Mouse (Mus musculus) lung, postnatal 36 days (tissue): ENCODE measurements at regions not wholly inside any gene's neighbourhood (a gene's known extent, or its start where the extent isn't known, plus 50 kb on each side); places are given as distances from the start of the nearest gene placed in this dataset.

Experiments used
- DNase-seq: peaks from one replicate; pipeline ENCODE4 v3.0.0; 2022; ENCODE audit warnings: mixed read lengths

DNA sequence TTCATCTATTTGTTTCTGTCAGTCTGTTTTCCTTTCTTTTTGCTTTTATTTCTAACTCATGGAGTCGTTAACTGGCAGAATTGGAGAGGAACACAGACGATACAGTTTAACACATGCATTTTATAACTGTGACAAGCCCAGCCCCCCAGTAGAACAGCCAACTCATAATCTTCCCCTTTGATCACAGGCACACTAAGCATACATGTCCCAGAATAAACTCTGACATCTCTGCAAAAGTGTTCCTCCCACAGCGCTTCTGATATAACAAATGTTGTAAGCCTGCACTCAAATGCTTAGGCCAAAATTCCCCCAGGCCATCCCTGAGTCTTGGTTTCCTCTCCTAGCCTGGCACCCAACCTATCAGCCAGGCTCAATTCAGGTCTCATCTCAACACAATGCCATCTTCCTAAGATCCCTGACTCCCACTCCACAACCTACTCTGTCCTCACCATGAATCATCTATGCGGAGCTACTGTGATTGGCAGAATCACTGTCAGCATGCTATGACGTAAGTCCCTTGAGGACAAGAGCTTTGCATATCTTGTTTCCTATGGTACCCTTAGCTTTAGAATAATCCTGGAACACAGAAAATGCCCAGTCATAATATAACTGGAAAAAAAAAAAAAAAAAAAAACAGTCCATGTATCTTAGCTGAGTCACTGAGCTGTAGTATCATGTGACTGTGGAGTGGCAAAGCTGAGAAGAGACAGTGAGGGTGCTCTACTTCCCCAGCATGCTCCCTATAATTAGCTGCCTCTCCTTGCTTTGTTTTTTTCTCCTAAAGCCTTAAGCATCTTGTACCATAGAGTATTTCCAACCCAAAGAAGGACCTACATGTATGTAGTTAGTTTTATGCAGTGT, 146.7 kb downstream of the Plk2 start:
- no peak for DNase-seq

DNA sequence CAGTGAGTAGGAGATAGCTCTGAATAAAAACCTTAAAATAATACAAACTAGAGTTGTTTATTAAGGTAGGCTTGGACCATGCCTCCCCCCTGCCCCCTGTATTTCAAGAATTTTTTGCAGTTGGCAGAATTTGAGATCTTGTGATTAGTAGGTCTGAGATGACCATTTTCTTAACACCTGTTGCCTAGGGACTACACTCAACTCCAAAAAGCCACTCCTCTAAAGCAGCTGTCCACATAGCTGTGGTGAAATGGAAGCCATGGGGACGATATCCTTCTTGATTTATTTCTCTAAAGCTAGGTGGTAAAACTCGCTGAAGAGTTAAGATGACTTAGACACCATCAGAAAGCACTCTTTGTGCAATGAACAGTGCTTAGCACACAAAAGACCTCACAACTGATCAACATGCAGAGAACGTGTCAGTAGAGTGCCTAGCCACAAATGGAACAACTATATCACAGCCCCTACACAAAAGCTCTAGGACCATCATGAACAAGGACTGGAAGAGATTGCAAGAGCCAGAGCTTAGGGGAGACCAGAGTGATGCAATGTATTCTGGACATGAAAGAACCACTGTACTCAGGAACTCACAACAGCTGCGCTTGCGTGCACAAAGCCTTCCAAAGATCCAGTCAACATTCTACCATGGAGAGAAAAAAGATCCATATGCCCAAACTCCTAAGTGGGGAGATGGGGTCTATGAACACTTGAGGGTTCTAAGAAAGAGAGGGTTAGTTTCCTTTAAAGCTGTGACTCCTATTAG, 147.6 kb downstream of the Plk2 start:
- no peak for DNase-seq

DNA sequence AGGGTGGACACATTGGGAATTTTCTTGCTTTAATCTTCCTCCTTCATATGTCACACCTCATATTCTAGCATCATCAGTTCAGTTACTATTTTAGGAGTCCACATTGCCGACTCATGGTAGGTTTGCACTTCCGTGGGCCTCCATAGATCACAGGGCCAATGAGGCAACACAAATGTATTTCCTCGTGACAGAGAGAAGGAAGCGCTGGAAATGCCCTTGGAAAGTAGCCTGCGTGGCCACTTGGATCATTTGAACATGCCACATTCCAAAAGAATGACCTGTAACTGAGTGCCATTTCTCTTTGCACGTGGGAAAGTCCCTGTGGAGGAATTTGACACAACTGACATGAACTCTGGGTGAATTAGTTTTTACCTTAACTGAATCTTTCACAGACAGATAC, 150.6 kb downstream of the Plk2 start:
- DNase-seq: peak; percentile 42

DNA sequence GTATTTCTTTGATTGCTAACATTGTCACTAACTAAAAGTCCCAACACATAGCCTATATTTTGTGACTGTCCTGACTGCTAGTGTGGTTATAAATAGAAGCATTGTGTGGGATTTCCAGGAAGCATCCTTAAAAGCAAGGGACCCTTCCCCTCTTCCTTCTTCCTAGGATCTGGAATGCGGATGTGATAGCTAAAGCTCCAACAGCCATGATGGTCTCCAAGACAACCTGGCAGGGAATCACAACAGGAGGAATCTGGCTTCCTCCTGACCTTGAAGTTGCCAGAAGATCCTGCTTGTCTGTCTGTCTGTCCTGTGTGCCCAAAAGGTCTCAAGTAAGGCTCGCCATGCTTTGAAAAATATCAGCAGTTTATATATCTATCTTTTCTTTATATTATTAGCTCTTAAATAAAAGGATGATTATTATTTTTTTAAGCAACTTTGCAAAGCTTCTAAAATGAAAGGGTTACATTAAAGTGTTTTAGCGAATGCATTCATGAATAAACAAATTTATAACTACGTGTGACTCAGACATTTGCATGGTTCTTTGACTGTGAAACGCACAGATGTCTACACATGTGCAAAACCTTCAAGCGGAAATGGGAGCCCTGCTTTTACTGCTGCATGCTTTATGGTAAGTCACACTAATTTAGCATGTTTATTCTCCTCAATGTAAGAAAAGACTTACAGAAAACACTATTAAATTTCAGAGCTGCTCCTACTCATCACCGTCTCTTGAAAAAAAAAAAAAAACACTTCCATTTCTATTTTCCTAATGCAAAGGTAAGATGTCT, 160.9 kb downstream of the Plk2 start:
- DNase-seq: no peak

DNA sequence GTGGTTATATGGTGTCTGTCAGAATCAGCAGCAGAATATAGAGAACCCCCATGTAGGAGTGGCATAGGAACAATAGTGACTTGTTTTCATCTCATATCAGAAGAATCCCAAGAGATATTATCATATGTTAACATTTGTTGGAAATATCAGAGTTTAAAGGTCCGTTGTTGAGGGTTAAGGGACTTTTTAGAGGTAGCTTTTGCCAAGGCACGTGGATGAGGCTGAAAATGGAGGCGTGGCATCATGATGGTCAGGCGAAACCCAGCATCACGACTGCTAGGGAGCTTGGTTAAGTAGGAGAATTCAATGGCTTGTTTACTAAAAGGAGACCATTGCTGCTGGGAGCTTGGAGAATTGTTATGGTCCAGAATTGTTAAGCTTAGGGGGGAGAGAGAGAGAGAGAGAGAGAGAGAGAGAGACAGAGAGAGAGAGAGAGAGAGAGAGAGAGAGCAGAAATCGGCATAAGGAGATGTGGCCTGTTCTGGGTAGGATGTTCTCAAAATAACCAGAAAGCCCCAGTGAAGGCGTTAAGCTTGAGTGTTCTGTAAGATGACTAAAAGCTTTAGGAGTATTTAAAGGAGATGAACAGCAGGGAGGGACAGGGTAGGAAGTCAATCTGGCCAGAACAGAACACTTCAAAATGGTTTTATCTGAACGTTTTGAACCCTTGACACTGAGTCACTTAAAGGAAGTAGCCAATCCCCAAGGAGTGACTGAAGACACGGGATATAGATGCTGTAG, 161.7 kb downstream of the Plk2 start:
- no peak for DNase-seq

DNA sequence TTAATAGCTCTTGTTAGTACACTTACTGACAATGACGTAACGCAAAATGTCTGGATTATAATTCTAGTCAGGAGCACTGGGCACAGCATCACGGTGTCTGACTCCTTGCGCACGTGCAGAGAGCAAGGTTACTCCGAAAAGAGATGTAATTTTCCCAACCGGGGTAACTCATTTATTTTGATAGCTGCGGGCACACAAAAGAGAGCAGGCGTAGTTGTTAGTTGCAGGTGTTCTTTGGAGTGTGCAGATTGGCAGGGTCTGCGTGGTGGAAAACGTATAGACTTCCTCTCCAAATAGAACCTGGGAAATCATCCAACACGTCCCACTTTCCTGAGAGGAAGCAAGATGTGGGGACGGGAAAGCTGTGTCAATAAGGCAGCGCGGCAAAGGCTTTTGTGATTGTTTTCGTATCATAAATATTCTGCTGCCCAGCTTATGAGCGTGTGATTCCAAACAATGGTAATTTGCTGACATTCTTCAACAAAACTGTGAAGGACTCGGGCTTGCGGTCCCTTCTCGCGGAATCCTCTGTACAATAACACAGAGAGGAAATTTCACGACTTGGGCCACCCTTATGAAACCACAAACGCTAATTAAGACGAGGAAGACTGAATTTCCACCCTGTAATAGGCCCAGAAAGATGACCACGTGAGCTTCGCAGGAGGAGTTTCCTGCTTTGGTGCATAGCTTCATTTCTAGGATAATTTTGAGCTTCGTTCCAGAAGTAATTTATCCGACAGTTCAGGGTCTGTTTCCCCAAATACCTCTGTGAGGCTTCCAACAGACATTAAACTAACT, 163.3 kb downstream of the Plk2 start:
- peak; percentile 39 for DNase-seq

DNA sequence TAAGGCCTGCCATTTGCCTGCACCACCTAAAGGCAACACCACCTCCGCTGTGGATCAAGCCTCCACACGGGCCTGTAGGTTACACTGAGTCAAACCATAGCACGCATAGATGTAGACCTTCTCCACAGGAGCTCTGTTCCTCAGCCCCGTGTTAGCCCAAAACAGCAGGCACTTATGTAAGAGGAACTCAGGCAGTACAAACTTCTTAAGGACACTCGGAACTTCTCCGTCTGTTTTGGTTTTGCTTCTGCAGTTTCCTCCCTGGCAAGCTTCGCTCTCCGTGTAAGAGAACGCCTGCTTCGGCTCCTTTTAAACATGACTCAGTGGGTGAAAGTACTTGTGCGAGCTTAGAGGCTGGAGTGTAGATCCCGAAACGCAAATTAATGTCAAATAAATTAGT, 165.7 kb downstream of the Plk2 start:
- DNase-seq: peak; percentile 75

DNA sequence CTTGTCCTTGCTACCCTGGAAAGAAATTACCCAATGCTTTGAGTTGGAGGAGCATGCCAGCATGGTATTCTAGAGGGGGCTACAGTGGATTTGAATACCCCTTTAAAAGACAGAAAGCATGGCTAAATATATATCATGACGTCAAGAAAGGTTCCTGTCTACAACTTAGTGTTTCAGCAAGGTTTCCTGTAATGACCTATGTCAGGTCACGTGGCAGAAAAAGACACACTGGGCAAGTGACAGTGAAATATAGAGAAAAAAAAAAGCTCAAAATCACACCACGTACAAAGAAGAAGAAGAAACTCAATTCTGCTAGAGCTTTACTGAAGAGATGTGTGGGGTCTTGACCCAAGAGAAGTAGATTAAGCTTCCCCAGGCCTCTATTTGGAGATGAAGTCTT, 167.7 kb downstream of the Plk2 start:
- DNase-seq: no peak

DNA sequence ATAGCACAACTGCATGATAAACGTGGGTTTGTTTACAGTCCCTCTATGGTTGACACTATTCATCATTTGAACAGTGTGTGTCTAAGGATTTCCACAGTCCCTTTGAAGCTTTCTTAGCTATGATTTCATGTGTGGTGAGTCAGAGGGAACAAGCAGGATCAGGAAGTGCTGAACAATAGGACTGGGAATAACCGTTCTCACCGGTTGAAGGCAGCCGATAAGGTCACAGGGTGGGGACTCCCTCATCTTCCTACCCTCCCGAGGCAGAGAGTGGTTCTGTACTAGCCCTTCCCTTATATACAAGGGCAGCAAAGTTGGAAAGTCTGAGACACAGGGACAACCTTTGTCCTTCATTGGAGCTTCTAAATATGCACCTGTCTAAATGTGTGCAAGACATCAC, 168.1 kb downstream of the Plk2 start:
- DNase-seq: peak; percentile 79

DNA sequence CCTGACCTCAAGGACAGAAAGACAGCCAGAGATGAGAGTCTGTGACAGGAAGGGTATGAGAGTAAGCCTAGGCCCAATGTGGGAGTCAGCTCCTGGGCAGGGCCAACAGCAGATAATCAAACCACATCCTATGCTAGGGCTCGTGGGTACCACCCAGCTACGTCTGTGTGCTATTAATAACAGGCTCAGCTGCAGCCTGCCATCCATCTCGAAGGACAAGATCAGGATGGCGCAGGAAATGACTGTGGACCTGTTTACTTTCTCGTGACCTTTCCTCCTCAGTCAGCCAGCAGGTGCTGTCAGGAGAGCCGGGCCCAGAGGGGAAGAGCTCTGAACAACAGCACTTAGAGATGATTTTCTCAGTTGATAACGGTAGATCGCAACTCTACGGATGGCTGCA, 169.1 kb downstream of the Plk2 start:
- DNase-seq: peak; percentile 80

DNA sequence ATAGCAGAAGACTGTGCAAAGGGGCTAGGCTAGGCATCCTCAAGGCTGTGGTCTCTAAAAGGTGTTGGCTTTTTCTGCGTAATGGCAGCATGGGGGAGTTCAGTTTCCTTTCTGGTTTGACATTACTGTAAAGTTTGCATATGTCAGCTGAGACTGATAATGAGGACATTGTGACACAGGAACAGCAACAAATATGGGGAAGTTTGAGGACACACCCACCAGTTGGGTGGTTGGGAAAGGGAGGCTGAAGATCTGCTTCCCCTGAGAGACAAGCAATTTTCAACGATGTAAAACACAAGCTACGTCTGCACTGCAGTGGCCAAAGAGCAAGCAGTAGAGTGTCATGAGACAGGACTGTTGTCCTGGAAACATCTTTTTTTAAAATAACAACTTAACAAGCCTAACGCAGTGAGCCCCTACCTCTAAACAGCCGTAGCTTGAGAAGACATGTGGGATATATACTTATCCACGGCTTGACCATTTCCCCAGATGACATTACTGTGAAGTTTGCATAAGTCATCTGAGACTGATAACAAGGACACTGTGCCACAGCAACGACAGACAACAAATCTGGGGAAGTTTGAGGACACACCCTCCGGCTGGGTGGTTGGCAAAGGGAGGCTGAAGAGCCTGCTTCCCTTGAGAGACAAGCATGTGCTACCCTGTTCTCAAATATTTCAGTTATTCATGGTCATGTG, 173.8 kb downstream of the Plk2 start:
- DNase-seq: peak; percentile 68

DNA sequence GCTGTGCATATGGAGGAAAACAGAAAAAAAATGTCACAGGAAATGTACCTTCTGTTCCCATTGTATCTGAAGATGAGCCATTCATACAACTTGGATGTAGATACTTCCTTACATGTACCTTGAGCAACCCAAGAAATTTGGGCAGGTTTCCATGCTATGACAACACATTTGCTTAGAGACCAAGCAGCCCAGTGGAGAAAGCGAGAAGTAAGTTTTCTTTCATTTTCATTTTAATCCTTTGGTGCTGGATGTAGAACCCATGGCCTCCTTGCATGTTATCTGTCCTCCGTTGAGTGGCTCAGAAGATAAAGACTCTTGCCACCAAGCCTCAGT, 174.3 kb downstream of the Plk2 start:
- peak; percentile 66 for DNase-seq

DNA sequence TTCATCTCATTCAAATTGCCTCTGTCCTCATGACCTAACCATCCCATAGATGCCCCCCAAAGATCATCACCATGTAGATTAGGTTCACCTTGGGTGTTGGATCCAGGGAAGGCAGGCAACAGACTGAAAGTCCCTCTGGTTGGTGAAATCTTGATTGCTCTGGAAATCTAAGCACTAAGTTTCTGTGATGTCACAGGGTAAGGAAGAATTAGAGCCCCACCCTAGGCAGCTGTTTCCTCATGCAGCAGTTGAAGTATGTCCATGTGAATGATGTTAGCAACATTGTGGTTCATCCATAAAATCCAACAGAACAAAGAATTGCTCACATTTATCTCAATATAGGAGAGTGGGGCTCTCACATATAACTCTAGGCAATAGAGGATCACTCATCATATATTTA, 175.5 kb downstream of the Plk2 start:
- peak; percentile 35 for DNase-seq

DNA sequence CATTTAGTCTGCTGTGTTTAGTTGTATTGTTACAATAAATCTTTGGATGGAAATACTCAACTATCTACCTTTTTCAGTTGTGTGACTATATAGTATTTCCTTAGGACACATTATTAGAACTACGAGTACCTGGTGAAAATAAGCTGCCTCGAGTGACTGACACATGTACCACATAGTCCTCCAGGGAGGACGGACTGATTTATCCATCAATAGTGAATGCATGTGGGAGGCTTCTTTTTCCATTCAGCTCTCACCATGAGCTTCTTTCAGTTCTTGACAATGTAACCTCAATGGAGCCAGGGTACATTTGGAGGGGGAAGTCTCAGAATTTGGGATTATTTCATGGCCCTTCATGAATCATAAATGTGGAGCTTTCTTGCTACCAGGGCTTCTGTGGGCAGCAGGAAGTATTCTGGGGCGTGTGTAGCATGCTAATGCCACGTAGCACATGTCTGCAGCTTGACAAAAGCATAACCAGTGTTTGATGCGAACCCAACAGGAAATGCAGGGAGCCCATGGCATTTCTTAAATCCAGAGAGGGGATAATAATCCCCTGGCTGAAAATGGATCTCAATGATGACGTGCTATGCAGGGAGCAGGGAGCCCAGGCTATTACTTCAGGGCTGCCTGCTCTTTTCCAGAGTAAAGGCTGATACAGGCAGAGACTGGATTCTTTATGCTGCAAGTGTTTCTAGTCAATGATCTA, 178.7 kb downstream of the Plk2 start:
- no peak for DNase-seq

DNA sequence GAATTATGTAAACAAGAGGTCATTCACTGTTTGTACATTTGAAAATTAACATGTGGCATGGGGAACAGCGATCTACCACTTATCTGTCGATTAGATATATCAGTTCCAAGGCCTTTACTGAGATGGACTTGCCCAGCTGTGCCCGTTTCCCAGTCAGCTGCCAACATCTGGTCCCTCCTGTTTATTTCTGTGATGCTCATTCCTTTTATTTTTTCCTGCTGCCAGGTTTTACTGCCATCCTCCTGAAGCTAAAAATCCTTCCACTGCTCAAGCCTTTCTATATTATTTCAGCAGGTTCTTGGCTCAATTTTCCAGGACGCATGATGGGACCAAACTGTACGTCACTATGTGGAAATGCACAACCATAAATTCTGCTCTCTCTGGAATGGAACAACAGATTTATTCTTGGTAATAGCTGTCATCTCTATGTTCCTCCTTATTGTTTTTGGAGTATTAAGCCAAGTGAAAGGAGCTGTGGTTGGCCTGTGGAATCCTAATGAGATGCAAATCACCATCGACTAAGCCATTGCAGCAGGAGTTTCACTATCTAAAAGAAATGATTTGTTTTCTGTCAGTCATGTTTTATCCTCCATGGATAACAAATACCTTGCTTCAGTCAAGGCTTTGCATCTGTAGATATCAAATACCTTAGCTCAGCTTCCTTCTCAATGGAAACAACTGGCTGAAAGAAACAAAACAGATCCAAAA, 180.1 kb downstream of the Plk2 start:
- DNase-seq: no peak

DNA sequence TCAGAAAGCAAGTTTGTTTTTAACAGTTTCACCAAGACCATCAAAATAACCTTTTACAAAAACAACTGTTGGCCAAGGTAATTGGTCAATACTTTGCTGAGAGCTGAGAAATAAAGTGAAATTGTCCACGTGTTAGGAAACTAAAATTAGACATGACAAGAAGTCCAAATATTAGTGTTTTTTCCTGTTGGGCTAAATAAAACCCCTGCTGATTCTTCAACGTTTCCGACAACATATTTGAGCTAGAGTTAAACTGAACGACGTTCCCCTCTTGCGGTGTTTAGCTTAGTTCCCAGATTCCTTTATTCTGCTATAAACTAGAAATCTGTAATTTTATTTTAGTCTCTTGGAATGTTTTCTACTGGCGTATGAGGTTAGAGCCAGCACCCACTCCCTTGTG, 183.3 kb downstream of the Plk2 start:
- no peak for DNase-seq

DNA sequence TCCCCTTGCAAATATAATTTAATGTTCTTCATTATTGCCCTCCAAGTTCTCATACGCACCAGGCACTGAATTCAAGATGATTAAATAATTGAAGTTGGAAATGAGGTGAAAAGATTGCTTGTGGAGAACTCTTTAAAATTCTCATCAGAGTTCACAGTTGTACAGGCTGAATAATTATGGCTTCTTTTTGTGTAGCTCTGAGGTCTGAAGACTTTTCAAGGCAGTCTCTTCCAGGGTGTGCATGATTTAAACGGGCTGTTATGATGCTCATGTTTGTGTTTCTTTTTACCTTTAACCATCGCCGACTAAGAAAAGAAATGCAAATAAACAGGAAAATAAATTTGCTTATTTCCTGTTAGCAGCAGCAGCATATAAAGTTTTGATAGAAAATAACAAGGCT, 185.3 kb downstream of the Plk2 start:
- no peak for DNase-seq

DNA sequence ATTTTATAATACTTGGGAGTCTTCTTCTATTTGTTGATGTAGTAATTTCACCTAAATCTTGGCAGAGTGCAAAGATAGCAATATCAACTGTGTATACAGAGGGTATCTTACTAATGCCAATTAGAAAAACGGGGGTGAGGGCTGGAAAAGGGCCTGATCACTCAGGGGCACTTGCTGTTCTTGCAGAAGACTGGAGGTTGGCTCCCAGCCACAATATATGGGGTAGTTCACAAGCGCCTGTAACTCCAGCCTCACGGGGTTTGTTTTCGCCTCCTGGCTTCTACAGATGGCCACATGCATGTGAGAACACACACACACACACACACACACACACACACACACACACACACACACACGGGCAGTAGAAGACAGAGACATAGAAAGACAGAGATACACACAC, 185.7 kb downstream of the Plk2 start:
- no peak for DNase-seq

DNA sequence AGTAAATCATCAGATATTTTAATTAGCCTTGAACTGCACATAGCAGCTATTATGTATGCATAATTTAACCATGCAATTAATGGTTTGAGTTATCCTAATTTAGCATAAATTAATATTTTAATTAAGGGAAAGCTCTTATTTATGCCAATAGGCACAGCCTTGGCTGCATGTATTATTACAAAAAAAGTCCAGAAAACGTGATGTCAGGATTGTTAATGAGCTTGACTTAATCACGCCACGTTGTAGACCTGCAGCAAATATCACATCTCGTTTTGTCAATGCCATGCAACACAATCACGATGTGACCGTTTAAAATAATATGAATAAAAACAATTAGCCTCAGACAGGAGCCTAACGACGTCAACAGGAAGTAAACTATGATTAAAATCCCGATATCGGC, 189.9 kb downstream of the Plk2 start:
- DNase-seq: no peak

DNA sequence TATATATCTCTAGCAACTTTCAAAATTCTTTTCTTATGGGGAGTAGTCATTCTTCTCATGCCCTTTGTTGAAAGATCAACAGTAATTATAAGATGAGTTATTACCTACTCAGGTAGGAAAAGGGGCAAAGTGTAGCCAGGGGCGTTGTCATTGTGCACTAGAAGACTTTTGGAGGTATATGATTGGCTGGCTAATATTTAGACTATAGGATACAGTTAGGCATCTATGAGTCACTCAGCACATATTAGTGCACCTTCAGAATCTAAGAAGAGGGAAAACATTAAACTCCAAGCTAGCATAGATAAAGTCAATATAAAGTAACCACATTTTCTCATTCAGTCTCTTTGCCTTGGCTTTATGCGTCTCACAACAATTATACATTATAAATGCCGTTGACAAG, 199.8 kb downstream of the Plk2 start:
- DNase-seq: no peak
